Mouse (Mus musculus): ENCODE measurements around the gene Gsta1. TPM values are rescaled to one million over a fixed set of nuclear protein-coding genes. Genes with fewer than 3 reads are reported as not detected.
"Not testable (repeated sequence)": the region's sequence is repeated elsewhere in the genome, so short reads cannot be mapped to it uniquely, and the experiment has no call there.

Gsta1 gene
- polyA plus RNA-seq, 1 experiment from 2014 or later, result not detected

DNA sequence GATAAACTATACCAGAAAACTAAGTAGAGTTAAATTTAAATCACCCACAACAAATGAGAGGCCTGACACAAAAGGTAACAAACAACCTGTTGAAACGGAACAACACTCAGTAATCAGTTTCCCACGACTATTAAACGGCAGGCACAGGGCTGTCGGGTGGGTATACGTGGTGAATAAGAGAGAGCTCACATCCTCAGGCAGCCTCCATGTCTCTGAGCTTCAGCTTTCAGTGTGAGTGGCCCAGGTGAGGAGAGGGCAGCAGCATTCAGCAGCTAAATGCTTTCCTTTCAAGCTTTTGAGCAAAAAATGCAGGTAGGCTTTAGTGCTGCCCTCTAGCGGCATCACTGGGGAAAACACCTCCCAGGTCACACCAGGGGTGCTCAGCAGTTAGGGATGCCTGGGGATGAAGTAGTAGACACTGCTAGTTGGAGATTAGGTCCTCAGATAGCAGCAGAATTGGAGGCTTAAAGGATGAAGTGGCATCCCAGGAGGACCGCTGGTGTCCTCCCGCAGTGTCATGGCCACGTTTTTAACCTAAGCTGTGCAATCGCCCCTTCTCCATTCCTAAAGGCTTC is 2.8 kb downstream of the Gsta1 start:
- ATAC-seq (ENCODE audit: insufficient number of reproducible peaks, low FRiP score), result not testable (repeated sequence)

DNA sequence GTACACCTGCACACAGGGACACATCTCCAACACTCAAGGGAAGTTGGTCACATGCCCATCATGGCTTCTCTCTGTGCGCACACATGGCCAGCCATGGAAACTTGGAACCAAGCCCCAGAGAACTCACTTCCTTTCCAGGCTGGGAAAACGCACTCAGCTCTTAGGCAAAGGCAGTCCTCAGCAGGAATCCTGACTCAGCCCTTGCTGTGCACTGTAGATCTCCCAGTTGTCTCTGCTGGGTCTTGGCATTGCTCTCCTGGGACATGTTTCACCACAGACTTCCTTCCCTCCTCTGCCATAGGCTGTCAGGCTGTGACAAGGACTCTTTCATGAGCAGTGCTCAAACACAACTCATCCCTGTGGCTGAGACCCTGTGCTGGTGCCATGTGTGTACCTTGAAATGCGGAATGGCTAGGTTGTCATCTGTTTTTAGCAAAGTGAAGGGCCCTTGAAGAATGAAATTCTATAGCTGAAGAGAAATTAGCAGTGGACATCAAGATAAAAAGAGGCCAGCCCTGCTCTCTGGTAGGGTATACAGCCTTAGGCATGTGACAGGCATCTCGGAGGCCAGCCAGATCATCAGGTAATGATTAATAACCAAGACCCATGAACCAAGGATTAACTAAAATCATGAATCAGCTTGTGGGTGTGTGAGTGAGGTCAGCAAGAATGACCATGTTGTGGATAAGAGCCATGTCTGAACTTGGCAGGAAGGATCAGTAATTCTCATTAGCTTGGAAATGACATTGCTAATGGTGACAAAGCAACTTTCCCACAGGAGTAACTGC is 25.4 kb downstream of the Gsta1 start:
- not testable (repeated sequence) for H3K27ac ChIP-seq (ENCODE audit: poor library complexity, severe bottlenecking); H3K9ac ChIP-seq; H3K4me3 ChIP-seq; ATAC-seq (ENCODE audit: insufficient number of reproducible peaks, low FRiP score); H3K4me1 ChIP-seq (replicated peaks); H3K27me3 ChIP-seq (replicated peaks); H3K36me3 ChIP-seq; H3K9me3 ChIP-seq (replicated peaks); H3K4me2 ChIP-seq
- 62% methylated on average over 4 of the region's 4 CpGs for WGBS

More for the DNA sequence above, 2.8 kb downstream of the Gsta1 start:
- not testable (repeated sequence) for H3K27me3 ChIP-seq (replicated peaks); H3K9me3 ChIP-seq (replicated peaks); H3K36me3 ChIP-seq; H3K9ac ChIP-seq; H3K4me2 ChIP-seq; H3K27ac ChIP-seq (ENCODE audit: poor library complexity, severe bottlenecking); H3K4me3 ChIP-seq; H3K4me1 ChIP-seq (replicated peaks)
- WGBS, result no CpG with 5 or more reads among the region's 10 CpGs

DNA sequence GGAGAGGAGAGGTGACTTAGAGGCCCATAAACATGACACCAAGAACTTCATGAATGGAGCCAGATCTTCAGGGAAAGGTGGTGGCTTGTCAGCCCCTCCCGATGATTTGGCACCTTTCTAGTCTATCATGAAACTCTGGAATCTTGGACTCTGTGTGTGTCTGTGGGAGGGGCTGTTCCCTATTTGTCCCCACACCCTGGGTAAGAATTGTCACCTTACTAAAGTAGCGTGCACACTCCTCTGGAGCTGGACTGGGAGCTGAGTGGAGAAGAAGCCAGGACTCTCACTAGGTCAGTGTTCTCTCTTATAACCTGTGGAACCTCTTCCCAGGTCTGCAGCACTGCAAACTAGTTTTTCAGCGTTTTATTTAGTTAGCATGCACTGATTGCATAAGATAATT is 26.5 kb downstream of the Gsta1 start, which contains the start of gene Gm3776:
TSS of gene Gm3776 (plus strand) at position 216 of the 400 bp plus-strand sequence.
- not testable (repeated sequence) for H3K36me3 ChIP-seq; H3K27me3 ChIP-seq (replicated peaks); ATAC-seq (ENCODE audit: insufficient number of reproducible peaks, low FRiP score); H3K4me3 ChIP-seq; H3K4me2 ChIP-seq; H3K4me1 ChIP-seq (replicated peaks); H3K27ac ChIP-seq (ENCODE audit: poor library complexity, severe bottlenecking); H3K9me3 ChIP-seq (replicated peaks); H3K9ac ChIP-seq
- WGBS, result 72% methylated on average over 2 of the region's 3 CpGs

DNA sequence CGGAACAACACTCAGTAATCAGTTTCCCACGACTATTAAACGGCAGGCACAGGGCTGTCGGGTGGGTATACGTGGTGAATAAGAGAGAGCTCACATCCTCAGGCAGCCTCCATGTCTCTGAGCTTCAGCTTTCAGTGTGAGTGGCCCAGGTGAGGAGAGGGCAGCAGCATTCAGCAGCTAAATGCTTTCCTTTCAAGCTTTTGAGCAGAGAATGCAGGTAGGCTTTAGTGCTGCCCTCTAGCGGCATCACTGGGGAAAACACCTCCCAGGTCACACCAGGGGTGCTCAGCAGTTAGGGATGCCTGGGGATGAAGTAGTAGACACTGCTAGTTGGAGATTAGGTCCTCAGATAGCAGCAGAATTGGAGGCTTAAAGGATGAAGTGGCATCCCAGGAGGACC is 29.2 kb downstream of the Gsta1 start:
- not testable (repeated sequence) for H3K27me3 ChIP-seq (replicated peaks); H3K36me3 ChIP-seq; H3K4me3 ChIP-seq; H3K9me3 ChIP-seq (replicated peaks); H3K27ac ChIP-seq (ENCODE audit: poor library complexity, severe bottlenecking); H3K4me1 ChIP-seq (replicated peaks); H3K9ac ChIP-seq; H3K4me2 ChIP-seq
- 0% methylated on average over 1 of the region's 6 CpGs for WGBS
- 0 out of 2 replicates have a peak, but pooled peaks have one; percentile 39 for ATAC-seq (ENCODE audit: insufficient number of reproducible peaks, low FRiP score)

DNA sequence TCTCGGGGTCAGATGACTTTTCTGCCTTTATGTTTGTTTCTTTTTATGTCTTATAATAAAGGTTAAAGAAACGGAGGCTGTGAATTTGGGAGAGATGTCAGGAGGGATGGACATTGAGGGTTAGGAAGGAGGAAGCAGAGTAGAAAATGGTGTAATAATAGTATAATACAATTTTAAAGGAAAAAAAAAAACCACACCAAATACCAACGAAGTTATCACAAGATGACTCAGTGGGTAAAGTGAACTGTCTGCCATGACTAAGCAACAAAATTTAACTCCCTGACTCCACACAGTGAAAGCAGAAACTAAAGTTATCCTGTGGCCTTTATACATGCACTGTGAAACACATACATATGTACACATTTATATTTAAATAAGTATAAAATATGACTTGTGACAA is 40.5 kb downstream of the Gsta1 start:
- H3K4me3 ChIP-seq; H3K4me2 ChIP-seq; ATAC-seq (ENCODE audit: insufficient number of reproducible peaks, low FRiP score); H3K9ac ChIP-seq; H3K36me3 ChIP-seq; H3K27ac ChIP-seq (ENCODE audit: poor library complexity, severe bottlenecking); H3K4me1 ChIP-seq (replicated peaks); H3K9me3 ChIP-seq (replicated peaks); H3K27me3 ChIP-seq (replicated peaks): not testable (repeated sequence)
- 78% methylated on average over 3 of the region's 3 CpGs for WGBS

DNA sequence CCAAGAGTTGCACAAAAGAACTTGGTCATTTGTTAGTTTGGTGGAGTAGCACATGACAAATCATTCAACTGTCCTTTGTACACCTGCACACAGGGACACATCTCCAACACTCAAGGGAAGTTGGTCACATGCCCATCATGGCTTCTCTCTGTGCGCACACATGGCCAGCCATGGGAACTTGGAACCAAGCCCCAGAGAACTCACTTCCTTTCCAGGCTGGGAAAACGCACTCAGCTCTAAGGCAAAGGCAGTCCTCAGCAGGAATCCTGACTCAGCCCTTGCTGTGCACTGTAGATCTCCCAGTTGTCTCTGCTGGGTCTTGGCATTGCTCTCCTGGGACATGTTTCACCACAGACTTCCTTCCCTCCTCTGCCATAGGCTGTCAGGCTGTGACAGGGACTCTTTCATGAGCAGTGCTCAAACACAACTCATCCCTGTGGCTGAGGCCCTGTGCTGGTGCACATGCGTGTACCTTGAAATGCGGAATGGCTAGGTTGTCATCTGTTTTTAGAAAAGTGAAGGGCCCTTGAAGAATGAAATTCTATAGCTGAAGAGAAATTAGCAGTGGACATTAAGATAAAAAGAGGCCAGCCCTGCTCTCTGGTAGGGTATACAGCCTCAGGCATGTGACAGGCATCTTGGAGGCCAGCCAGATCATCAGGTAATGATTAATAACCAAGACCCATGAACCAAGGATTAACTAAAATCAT is 51.7 kb downstream of the Gsta1 start:
- H3K36me3 ChIP-seq; ATAC-seq (ENCODE audit: insufficient number of reproducible peaks, low FRiP score): not testable (repeated sequence)
- WGBS, result 80% methylated on average over 4 of the region's 4 CpGs

DNA sequence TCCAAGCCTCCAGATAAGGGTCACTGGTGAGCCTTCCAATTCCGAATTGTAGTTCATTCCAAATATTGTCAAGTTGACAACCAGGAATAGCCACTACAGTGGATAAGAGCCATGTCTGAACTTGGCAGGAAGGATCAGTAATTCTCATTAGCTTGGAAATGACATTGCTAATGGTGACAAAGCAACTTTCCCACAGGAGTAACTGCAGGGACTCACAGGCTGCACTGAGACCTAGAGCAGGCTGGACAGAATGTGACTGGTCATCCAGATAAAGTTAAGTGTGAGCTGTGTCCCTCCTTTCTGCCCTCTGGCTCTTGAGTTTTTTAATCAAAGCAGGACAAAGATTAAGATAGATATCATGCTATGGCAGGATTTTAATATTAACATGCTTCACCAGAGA is 58.6 kb downstream of the Gsta1 start:
- 39% methylated on average over 1 of the region's 1 CpGs for WGBS
- H3K27me3 ChIP-seq (replicated peaks); H3K4me2 ChIP-seq; H3K4me1 ChIP-seq (replicated peaks); H3K9ac ChIP-seq; H3K4me3 ChIP-seq; ATAC-seq (ENCODE audit: insufficient number of reproducible peaks, low FRiP score); H3K36me3 ChIP-seq; H3K27ac ChIP-seq (ENCODE audit: poor library complexity, severe bottlenecking); H3K9me3 ChIP-seq (replicated peaks): not testable (repeated sequence)

More for the DNA sequence above, 51.7 kb downstream of the Gsta1 start:
- not testable (repeated sequence) for H3K4me1 ChIP-seq (replicated peaks); H3K27ac ChIP-seq (ENCODE audit: poor library complexity, severe bottlenecking); H3K4me3 ChIP-seq; H3K27me3 ChIP-seq (replicated peaks); H3K9me3 ChIP-seq (replicated peaks); H3K9ac ChIP-seq; H3K4me2 ChIP-seq

DNA sequence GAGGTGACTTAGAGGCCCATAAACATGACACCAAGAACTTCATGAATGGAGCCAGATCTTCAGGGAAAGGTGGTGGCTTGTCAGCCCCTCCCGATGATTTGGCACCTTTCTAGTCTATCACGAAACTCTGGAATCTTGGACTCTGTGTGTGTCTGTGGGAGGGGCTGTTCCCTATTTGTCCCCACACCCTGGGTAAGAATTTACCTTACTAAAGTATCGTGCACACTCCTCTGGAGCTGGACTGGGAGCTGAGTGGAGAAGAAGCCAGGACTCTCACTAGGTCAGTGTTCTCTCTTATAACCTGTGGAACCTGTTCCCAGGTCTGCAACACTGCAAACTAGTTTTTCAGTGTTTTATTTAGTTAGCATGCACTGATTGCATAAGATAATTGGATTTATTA is 59.3 kb downstream of the Gsta1 start, which contains the start of gene Gm10639:
TSS of gene Gm10639 (plus strand) at position 201 of the 400 bp plus-strand sequence.
- not testable (repeated sequence) for H3K27me3 ChIP-seq (replicated peaks); H3K4me1 ChIP-seq (replicated peaks); H3K4me2 ChIP-seq; H3K27ac ChIP-seq (ENCODE audit: poor library complexity, severe bottlenecking); H3K4me3 ChIP-seq; H3K9me3 ChIP-seq (replicated peaks); H3K9ac ChIP-seq; ATAC-seq (ENCODE audit: insufficient number of reproducible peaks, low FRiP score); H3K36me3 ChIP-seq
- 79% methylated on average over 3 of the region's 3 CpGs for WGBS

Other genes starting within 250 kb of the Gsta1 start
- gene Gcm1, start 178.7 kb upstream of the Gsta1 start, polyA plus RNA-seq (2016; fragmentation: Nextera tagmentation; extraction: Ambion mirVana), result not detected in 2 replicates
- 44.2 and 45.9 TPM in 2 replicates for gene Fbxo9, start 121.6 kb upstream of the Gsta1 start, polyA plus RNA-seq (2016; fragmentation: Nextera tagmentation; extraction: Ambion mirVana)
- 15.8 and 18.8 TPM in 2 replicates for gene Ick, start 121.5 kb upstream of the Gsta1 start, polyA plus RNA-seq (2016; fragmentation: Nextera tagmentation; extraction: Ambion mirVana)
- gene Gsta4, start 47.9 kb upstream of the Gsta1 start, polyA plus RNA-seq (2016; fragmentation: Nextera tagmentation; extraction: Ambion mirVana), result 73.9 and 74.5 TPM in 2 replicates
- not detected in 2 replicates for gene Gm3776, start 26.5 kb downstream of the Gsta1 start, polyA plus RNA-seq (2016; fragmentation: Nextera tagmentation; extraction: Ambion mirVana)
- not detected in 2 replicates for gene Gm10639, start 59.3 kb downstream of the Gsta1 start, polyA plus RNA-seq (2016; fragmentation: Nextera tagmentation; extraction: Ambion mirVana)
- not detected in 2 replicates for gene Omt2a, start 84.1 kb downstream of the Gsta1 start, polyA plus RNA-seq (2016; fragmentation: Nextera tagmentation; extraction: Ambion mirVana)
- gene Omt2b, start 96.9 kb downstream of the Gsta1 start, polyA plus RNA-seq (2016; fragmentation: Nextera tagmentation; extraction: Ambion mirVana), result not detected in 2 replicates
- gene Gsta2, start 125.1 kb downstream of the Gsta1 start, polyA plus RNA-seq (2016; fragmentation: Nextera tagmentation; extraction: Ambion mirVana), result not detected in 2 replicates
- not detected in 2 replicates for gene Dppa5a, start 137.5 kb downstream of the Gsta1 start, polyA plus RNA-seq (2016; fragmentation: Nextera tagmentation; extraction: Ambion mirVana)
- gene Ooep, start 148.1 kb downstream of the Gsta1 start, polyA plus RNA-seq (2016; fragmentation: Nextera tagmentation; extraction: Ambion mirVana), result 0.56 and 0.68 TPM in 2 replicates
- gene Ddx43, start 165.1 kb downstream of the Gsta1 start, polyA plus RNA-seq (2016; fragmentation: Nextera tagmentation; extraction: Ambion mirVana), result 0.24 and 0.36 TPM in 2 replicates
- 0.68 and 0.82 TPM in 2 replicates for gene Cgas, start 212.6 kb downstream of the Gsta1 start, polyA plus RNA-seq (2016; fragmentation: Nextera tagmentation; extraction: Ambion mirVana)
- gene Mto1, start 217.6 kb downstream of the Gsta1 start, polyA plus RNA-seq (2016; fragmentation: Nextera tagmentation; extraction: Ambion mirVana), result 26.8 and 28.8 TPM in 2 replicates
- 0.65 and 0.99 TPM in 2 replicates for gene Gm17324, start 218.1 kb downstream of the Gsta1 start, polyA plus RNA-seq (2016; fragmentation: Nextera tagmentation; extraction: Ambion mirVana)

All from heart, embryonic 12.5 days (tissue).